Comparison of ENCODE assay signal across 9 mouse cellular contexts in genomic region chr2:165407700-165408301, GRCm38 (mm10). TPM values are rescaled to one million over a fixed set of nuclear protein-coding genes. Genes with fewer than 3 reads are reported as not detected.
DNase-seq lines count a peak whose midpoint lies in the region; ATAC-seq and TF ChIP-seq lines count a peak whose summit lies in the region.
"Had no signal": no experiment of that assay in that cellular context is flagged by ENCODE, and none has a peak within 500 bp of the region (broad histone marks: within the 10 kb centered on the region; RNA-seq: fewer than 3 reads in every experiment).

No protein-coding gene starts in this region.

- no peak overlapping the region for H3K4me3 ChIP-seq in hindbrain, embryonic 10.5 days
- no peak overlapping the region for H3K4me3 ChIP-seq in hindbrain, embryonic 13.5 days
- H3K4me3 ChIP-seq in G1E (ENCODE audit: low read depth, low read length), result no peak overlapping the region
- H3K4me3 ChIP-seq in cerebellum, adult 2 months (replicated peaks; ENCODE audit: insufficient read depth, low read depth, low read length), result no peak overlapping the region
- no peak overlapping the region for H3K4me3 ChIP-seq in thymus, adult 2 months (ENCODE audit: control insufficient read depth, insufficient read depth, low read length)

- intact Hi-C loops in gastrocnemius, postnatal 36 days (cut with DNase I), result loop anchor here (2.0 kb wide), 1 partner anchor 15 kb away; no protein-coding TSS in a partner anchor

- H3K9ac ChIP-seq in hindbrain, embryonic 13.5 days, result no peak overlapping the region

- TF ChIP-seq CTCF in G1E (IDR thresholded peaks at IDR 0.05; ENCODE audit: low read depth, low read length), result peak; percentile 25; the same call in 1 of the 2 replicates
- peak; percentile 78 for TF ChIP-seq CTCF in cerebellum, adult 2 months (IDR thresholded peaks at IDR 0.05; ENCODE audit: borderline replicate concordance, insufficient read depth, low read depth, low read length)
- peak; percentile 81; the same call in 1 of the 2 replicates for TF ChIP-seq CTCF in thymus, adult 2 months (IDR thresholded peaks at IDR 0.05; ENCODE audit: borderline replicate concordance, control insufficient read depth, extremely low read depth, insufficient read depth, low read length, poor library complexity)

- ATAC-seq in hindbrain, embryonic 13.5 days (ENCODE audit: low FRiP score), result no peak
- no peak; the same call in 1 of the 2 replicates for ATAC-seq in G1E (ENCODE audit: extremely low read depth, insufficient number of reproducible peaks, low FRiP score, poor library complexity, severe bottlenecking)

- H3K36me3 ChIP-seq in hindbrain, embryonic 10.5 days, result no peaks in the 10 kb centered on the region
- H3K36me3 ChIP-seq in hindbrain, embryonic 13.5 days, result no peaks in the 10 kb centered on the region
- H3K36me3 ChIP-seq in G1E (replicated peaks), result no peaks in the 10 kb centered on the region
- H3K36me3 ChIP-seq in thymus, adult 2 months (ENCODE audit: control insufficient read depth, insufficient read depth, low read length), result no peaks in the 10 kb centered on the region

- H3K27ac ChIP-seq in hindbrain, embryonic 10.5 days, result 0 out of 2 replicates have a peak overlapping the region, but pooled peaks have one; percentile 47
- no peak overlapping the region for H3K27ac ChIP-seq in hindbrain, embryonic 13.5 days
- H3K27ac ChIP-seq in cerebellum, adult 2 months (ENCODE audit: insufficient read depth, low read length), result no peak overlapping the region
- H3K27ac ChIP-seq in thymus, adult 2 months (ENCODE audit: control insufficient read depth, insufficient read depth, low read length), result no peak overlapping the region

- H3K4me1 ChIP-seq in hindbrain, embryonic 10.5 days (replicated peaks), result peaks cover 16% of the 10 kb centered on the region
- no peaks in the 10 kb centered on the region; the same call in 1 of the 2 replicates for H3K4me1 ChIP-seq in hindbrain, embryonic 13.5 days (replicated peaks)
- H3K4me1 ChIP-seq in G1E (ENCODE audit: insufficient read depth, low read depth, low read length), result no peaks in the 10 kb centered on the region; the same call in 1 of the 2 replicates
- 0 out of 2 replicates have a peak, but pooled peaks cover 2% of the 10 kb centered on the region for H3K4me1 ChIP-seq in cerebellum, adult 2 months (ENCODE audit: control insufficient read depth, insufficient read depth, low read length)
- no peaks in the 10 kb centered on the region for H3K4me1 ChIP-seq in thymus, adult 2 months (replicated peaks; ENCODE audit: control insufficient read depth, insufficient read depth, low read length)

- H3K9me3 ChIP-seq in hindbrain, embryonic 10.5 days, result no peaks in the 10 kb centered on the region
- no peaks in the 10 kb centered on the region for H3K9me3 ChIP-seq in hindbrain, embryonic 13.5 days
- H3K9me3 ChIP-seq in G1E (replicated peaks), result no peaks in the 10 kb centered on the region

- 53% methylated on average over 10 of the region's 10 CpGs for WGBS in hindbrain, embryonic 10.5 days
- WGBS in hindbrain, embryonic 13.5 days, result 43% methylated on average over 10 of the region's 10 CpGs
- 17% methylated on average over 10 of the region's 10 CpGs for WGBS in cerebellum, adult 2 months
- 24% methylated on average over 10 of the region's 10 CpGs for WGBS in thymus, adult 2 months

- no peak overlapping the region for H3K4me2 ChIP-seq in hindbrain, embryonic 13.5 days

- DNase-seq in hindbrain, embryonic 10.5 days (ENCODE audit: low spot score), result peak; percentile 80
- peak; percentile 23 for DNase-seq in G1E (ENCODE audit: low spot score)
- peak; percentile 67 to 83 for DNase-seq in cerebellum, adult 2 months
- peak; percentile 70 to 81 for DNase-seq in gastrocnemius, postnatal 36 days
- peak; percentile 83 to 91 for DNase-seq in left cerebral cortex, adult 18-20 months (ENCODE audit: low spot score in 2 of 2)
- peak; percentile 70 for DNase-seq in naive thymus-derived CD4-positive, alpha-beta T cell, adult 2 months (ENCODE audit: low read depth)
- DNase-seq in thymus, adult 2 months, result peak; percentile 70

- H3K27me3 ChIP-seq in hindbrain, embryonic 10.5 days (ENCODE audit: insufficient read depth, poor library complexity, severe bottlenecking), result no peaks in the 10 kb centered on the region
- H3K27me3 ChIP-seq in hindbrain, embryonic 13.5 days, result no peaks in the 10 kb centered on the region
- H3K27me3 ChIP-seq in G1E (ENCODE audit: insufficient read depth, low read length), result peaks cover 4% of the 10 kb centered on the region; the same call in 1 of the 2 replicates
- no peaks in the 10 kb centered on the region for H3K27me3 ChIP-seq in cerebellum, adult 2 months (ENCODE audit: control insufficient read depth, insufficient read depth, low read length)
- H3K27me3 ChIP-seq in thymus, adult 2 months (ENCODE audit: control insufficient read depth, insufficient read depth, low read length), result no peaks in the 10 kb centered on the region

- no peak for TF ChIP-seq POLR2A in cerebellum, adult 2 months (IDR thresholded peaks at IDR 0.05; ENCODE audit: borderline replicate concordance, insufficient read depth, low read length)
- no peak for TF ChIP-seq POLR2A in thymus, adult 2 months (IDR thresholded peaks at IDR 0.05; ENCODE audit: control insufficient read depth, extremely low read depth, insufficient read depth, low read length, poor library complexity)

RNA-seq across cellular contexts. Expression of gene Ocstamp, which starts 7.6 kb away (rescaled TPM):
- polyA plus RNA-seq in hindbrain, embryonic 10.5 days (2016; fragmentation: Nextera tagmentation; extraction: Ambion mirVana), result 0.07 TPM in 1 of 2 replicates, not detected in the other
- 0.04 TPM in 1 of 2 replicates, not detected in the other for polyA plus RNA-seq in hindbrain, embryonic 13.5 days (2015; fragmentation: Nextera tagmentation; extraction: Ambion mirVana)
- total RNA-seq in G1E (2014; fragmentation: Nextera tagmentation) (not detected in 2 replicates), G1E (2017) (0.05 TPM in 1 of 2 replicates, not detected in the other)
- not detected in 2 replicates for polyA plus RNA-seq in G1E (2012)
- polyA plus RNA-seq in cerebellum, adult 2 months (2012; rRNA removed), result 0.05 TPM in 1 of 2 replicates, not detected in the other
- total RNA-seq in gastrocnemius, postnatal 36 days (2021), result under 1 TPM in 1 of 2 experiments, not detected in 1; 0.08 TPM
- not detected for total RNA-seq in left cerebral cortex, adult 18-20 months (2021)
- polyA plus RNA-seq in thymus, adult 2 months (2012; rRNA removed), result 0.37 and 0.44 TPM in 2 replicates

RNA-seq across cellular contexts. Expression of gene Zfp334, which starts 19.7 kb away (rescaled TPM):
- 16.9 and 19.9 TPM in 2 replicates for polyA plus RNA-seq in hindbrain, embryonic 10.5 days (2016; fragmentation: Nextera tagmentation; extraction: Ambion mirVana)
- polyA plus RNA-seq in hindbrain, embryonic 13.5 days (2015; fragmentation: Nextera tagmentation; extraction: Ambion mirVana), result 10.8 and 11.3 TPM in 2 replicates
- total RNA-seq in G1E (2014; fragmentation: Nextera tagmentation) (not detected in 2 replicates), G1E (2017) (0.06 and 0.11 TPM in 2 replicates)
- polyA plus RNA-seq in G1E (2012), result not detected in 2 replicates
- 10.6 and 10.9 TPM in 2 replicates for polyA plus RNA-seq in cerebellum, adult 2 months (2012; rRNA removed)
- 1 to 10 TPM; 1.5 to 2.0 TPM for total RNA-seq in gastrocnemius, postnatal 36 days (2021)
- total RNA-seq in left cerebral cortex, adult 18-20 months (2021), result 10 to 100 TPM; 16.1 to 17.4 TPM
- 0.23 and 0.31 TPM in 2 replicates for polyA plus RNA-seq in thymus, adult 2 months (2012; rRNA removed)

RNA-seq across cellular contexts. Expression of gene Zfp663, which starts 39.3 kb away (rescaled TPM):
- 5.5 and 6.7 TPM in 2 replicates for polyA plus RNA-seq in hindbrain, embryonic 10.5 days (2016; fragmentation: Nextera tagmentation; extraction: Ambion mirVana)
- 8.1 and 9.3 TPM in 2 replicates for polyA plus RNA-seq in hindbrain, embryonic 13.5 days (2015; fragmentation: Nextera tagmentation; extraction: Ambion mirVana)
- total RNA-seq in G1E (2014; fragmentation: Nextera tagmentation) (not detected in 2 replicates), G1E (2017) (0.16 TPM in 1 of 2 replicates, not detected in the other)
- not detected in 2 replicates for polyA plus RNA-seq in G1E (2012)
- polyA plus RNA-seq in cerebellum, adult 2 months (2012; rRNA removed), result not detected in 2 replicates
- not detected for total RNA-seq in gastrocnemius, postnatal 36 days (2021)
- total RNA-seq in left cerebral cortex, adult 18-20 months (2021), result not detected
- not detected in 2 replicates for polyA plus RNA-seq in thymus, adult 2 months (2012; rRNA removed)
- polyA plus RNA-seq: liver, embryonic 16.5 days had no signal

Comparison
In these comparisons a context has a peak if more than half of its experiments do, and no peak if none do; other contexts are left out.
1. DNase-seq: peak in every context shown above with its lines; median percentile 87 in left cerebral cortex, adult 18-20 months; 80 in hindbrain, embryonic 10.5 days; 76 in gastrocnemius, postnatal 36 days; 75 in cerebellum, adult 2 months; 70 in naive thymus-derived CD4-positive, alpha-beta T cell, adult 2 months; 70 in thymus, adult 2 months; 23 in G1E.
2. CTCF ChIP-seq: peak in every context shown above with its lines; median percentile 81 in thymus, adult 2 months; 78 in cerebellum, adult 2 months; 25 in G1E.